Mouse (Mus musculus): ENCODE data around the gene Pdzd7.
A peak's percentile ranks its signal among the peaks of the same experiment; 100 is the strongest.
"Not testable (repeated sequence)": the region's sequence is repeated elsewhere in the genome, so short reads cannot be mapped to it uniquely, and the experiment has no call there.

Gene Pdzd7

GRCm38 (mm10) chr19:45058113-45058839 is 12.8 kb upstream of the Pdzd7 start:
- DNase-seq: peak; percentile 96

GRCm38 (mm10) chr19:45057724-45058112 is 12.2 kb upstream of the Pdzd7 start:
- no peak for DNase-seq

- no peak for DNase-seq
Measured at GRCm38 (mm10) chr19:45056908-45057698, 11.6 kb upstream of the Pdzd7 start.

DNA sequence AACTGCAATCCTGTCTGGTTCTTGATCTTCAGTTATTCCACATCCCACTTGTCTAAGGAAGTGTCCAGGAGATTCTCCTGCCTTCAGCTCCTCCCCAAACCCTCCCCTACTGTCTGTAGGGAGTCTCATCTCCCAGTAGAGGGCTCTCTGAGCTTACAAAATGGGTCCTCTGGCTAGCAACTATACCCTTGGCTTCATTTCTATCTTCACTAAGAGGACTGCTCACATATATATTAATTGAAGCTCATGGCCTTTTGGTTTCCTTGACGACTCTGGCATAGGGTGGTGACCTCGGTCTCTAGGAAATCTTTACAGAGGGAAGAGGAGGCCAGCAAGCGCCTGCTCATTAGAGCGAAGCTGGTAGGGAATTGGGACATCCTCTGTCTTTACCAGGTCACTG is 10.8 kb upstream of the Pdzd7 start:
- peak; percentile 62 for DNase-seq

DNA sequence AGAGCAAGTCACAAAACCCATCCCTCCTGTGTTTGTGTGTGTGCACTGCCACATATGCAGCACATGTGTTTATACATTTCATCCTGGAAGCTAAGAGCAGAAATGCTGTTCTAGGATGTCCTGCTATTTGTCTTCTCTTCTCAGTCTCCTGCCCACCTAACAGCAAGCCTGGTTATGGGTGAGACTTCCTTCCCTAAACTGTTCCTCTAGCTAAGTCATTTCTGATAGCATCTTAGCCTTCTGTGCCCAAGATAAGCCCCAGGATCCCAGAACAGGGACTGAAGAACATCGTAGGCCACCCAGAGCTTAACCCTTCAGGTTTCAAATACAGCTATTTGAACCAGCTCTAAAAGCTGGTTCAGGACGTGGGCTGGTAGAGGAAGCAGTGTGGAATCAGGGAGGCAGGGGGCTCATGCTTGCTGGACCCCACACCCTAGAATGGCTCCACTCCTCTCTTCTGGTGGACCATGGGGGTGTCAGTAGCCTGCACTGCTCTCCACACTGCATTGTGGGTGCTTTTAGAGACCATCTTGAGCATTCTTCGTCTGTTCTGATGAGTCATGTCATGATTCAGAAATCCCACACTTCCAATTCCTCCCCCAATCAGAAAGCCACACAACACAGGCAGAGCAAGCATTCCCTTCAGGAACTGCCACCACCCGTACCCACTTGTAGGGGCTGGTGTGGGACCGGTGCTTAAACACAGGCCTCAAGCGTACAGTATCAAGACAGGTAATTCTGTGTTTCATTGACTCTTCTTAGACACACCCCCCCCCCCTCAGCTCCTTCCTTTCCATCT is 9.6 kb upstream of the Pdzd7 start:
- DNase-seq: no peak

- DNase-seq: no peak
Measured at GRCm38 (mm10) chr19:45053451-45053850, 7.9 kb upstream of the Pdzd7 start.

- DNase-seq: no peak
Measured at GRCm38 (mm10) chr19:45049523-45049922, 4.0 kb upstream of the Pdzd7 start.

GRCm38 (mm10) chr19:45048644-45049365 is 3.3 kb upstream of the Pdzd7 start:
- DNase-seq: no peak

- DNase-seq: peak; percentile 55
Measured at GRCm38 (mm10) chr19:45047935-45048643, 2.6 kb upstream of the Pdzd7 start.

GRCm38 (mm10) chr19:45047417-45047934 is 2.0 kb upstream of the Pdzd7 start, which contains the start of gene Sfxn3:
Sfxn3 (plus strand) TSS chr19:45047503.
- DNase-seq: peak; percentile 96

DNA sequence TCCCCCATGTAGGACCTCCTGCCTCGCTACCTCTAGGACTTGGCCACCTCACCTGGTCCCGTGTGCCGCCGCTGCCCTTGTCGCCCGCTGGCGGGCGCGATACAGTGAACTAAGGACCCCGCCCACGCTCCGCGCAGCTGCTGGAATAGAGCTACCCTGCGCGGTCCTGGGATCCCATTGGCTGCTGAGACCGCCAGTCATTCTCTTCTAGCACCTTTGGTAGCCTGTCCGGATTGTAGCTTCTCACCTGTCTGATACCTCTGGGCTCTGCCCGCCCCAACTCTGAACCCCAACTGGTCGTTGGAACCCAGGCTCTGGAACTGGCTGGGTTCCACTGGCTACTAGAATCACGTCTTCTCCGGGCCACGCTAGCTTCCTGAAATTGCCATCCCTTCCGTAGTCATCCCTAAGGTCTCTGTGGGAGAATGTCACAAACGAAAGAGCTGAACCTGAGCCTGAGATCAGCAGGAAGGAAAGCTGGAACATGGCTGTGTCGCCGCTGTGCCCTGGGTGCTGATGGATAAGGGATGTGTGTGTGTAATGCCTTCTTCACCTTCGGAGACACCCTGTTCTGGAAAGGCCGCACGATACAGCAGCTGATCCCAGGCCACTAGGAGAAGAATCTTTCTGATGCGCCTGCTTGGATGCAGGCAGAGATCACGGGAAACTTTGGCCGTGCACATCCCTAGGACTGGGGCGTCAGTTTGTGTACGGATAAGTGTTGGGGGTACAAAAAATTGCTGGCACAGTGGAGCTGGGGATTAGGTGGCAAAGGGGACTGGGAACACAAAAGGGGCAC is 1.2 kb upstream of the Pdzd7 start:
- peak; percentile 91 for DNase-seq

DNA sequence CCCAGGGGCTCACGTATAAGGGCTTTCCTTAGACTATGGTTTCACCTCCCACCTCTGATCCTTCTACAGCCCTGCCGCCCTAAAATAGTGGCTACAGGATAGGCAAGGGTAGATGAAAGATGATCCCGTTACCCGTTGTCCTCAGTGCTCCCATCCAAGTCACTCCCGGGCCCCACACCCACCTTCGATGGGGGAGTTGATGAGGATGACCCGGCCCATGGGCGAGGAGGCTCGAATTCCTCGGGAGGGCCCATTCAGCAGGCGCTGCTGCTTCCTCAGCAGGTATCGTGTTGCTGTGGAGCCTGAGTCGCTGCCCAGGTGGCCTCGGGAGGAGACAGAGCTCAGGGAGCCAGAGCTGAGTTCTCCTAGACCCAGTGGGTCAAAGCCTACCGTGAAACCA is 281 bp downstream of the Pdzd7 start:
- DNase-seq: no peak

GRCm38 (mm10) chr19:45044389-45044927 is 1.1 kb downstream of the Pdzd7 start:
- DNase-seq: no peak

GRCm38 (mm10) chr19:45040214-45040613 is 5.3 kb downstream of the Pdzd7 start:
- DNase-seq: no peak

DNA sequence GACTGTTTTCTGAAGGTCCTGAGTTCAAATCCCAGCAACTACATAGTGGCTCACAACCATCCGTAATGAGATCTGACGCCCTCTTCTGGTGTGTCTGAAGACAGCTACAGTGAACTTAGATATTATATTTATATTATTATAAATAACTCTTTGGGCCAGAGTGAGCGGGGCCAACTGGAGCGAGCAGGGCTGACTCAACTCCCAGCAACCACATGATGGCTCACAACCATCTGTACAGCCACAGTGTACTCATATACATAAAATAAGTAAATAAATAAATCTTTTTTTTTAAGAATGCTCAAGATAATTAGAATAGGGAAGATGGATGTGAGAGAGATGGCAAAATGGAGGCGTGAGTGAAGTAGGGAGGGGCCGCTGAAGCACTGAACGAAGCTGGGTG is 7.3 kb downstream of the Pdzd7 start:
- DNase-seq: not testable (repeated sequence)

GRCm38 (mm10) chr19:45036867-45037266 is 8.7 kb downstream of the Pdzd7 start:
- DNase-seq: peak; percentile 42

DNA sequence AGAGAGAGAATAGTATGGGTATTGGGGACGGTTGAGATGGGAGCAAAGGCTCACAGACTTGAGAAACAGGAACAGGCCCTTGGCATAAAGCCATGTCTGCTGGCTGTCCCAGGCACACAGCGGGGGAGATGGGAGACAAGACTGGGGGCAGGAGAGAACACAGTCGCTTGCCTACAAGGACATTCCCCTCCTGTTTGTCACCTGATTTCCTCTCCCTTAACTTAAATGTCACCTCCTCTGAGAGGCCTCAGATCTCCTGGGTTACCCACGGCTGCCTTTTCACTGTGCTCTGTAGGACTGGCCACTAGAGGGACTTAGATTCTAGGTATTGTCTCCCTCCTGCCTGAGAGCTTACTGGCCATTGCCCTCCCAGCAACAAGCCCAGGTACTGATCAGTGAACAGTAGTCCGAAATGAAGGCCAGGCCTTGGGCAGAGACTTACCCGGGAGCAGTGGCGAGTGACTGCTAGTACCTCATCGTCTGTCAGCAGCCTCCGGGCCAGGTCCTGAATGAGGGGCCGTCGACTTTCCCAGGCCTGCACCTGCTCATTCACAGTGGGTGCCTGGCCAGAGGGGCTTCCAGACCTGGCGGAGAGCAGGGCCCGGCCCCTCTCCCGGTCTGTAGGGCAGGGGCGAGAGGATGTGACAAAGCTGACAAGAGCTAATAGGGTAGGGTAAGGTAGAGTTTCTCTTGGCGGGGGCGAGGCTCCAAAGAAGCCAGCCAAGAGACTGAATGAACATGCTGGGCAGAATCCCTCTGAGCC is 12.8 kb downstream of the Pdzd7 start:
- DNase-seq: peak; percentile 64

GRCm38 (mm10) chr19:45031780-45032179 is 13.7 kb downstream of the Pdzd7 start:
- DNase-seq: peak; percentile 86

All from kidney, postnatal 14 days (tissue).